Mouse (Mus musculus) ovary, postnatal 14 days (tissue): Measurements from ENCODE around the gene Erbb3.

Source experiments
- DNase-seq: peaks from one replicate; pipeline ENCODE4 v3.0.0; 2022; ENCODE audit warnings: low spot score

The Erbb3 gene

GRCm38 (mm10) chr10:128526366-128527356, 62.8 kb downstream of the Erbb3 start:
- no peak for DNase-seq

- DNase-seq = peak; percentile 73
Observed at GRCm38 (mm10) chr10:128525671-128526308, 63.7 kb downstream of the Erbb3 start, which contains the start of gene Esyt1. Gene Esyt1, minus strand, starts transcription at chr10:128525871.

GRCm38 (mm10) chr10:128524732-128525662, 64.5 kb downstream of the Erbb3 start:
- peak; percentile 34 for DNase-seq

GRCm38 (mm10) chr10:128524111-128524731, 65.2 kb downstream of the Erbb3 start:
- DNase-seq = no peak

GRCm38 (mm10) chr10:128522351-128522750, 67.1 kb downstream of the Erbb3 start:
- no peak for DNase-seq

GRCm38 (mm10) chr10:128520591-128520990, 68.9 kb downstream of the Erbb3 start:
- no peak for DNase-seq

- no peak for DNase-seq
Observed at GRCm38 (mm10) chr10:128518833-128519232, 70.6 kb downstream of the Erbb3 start.
